In the genomic region with DNA sequence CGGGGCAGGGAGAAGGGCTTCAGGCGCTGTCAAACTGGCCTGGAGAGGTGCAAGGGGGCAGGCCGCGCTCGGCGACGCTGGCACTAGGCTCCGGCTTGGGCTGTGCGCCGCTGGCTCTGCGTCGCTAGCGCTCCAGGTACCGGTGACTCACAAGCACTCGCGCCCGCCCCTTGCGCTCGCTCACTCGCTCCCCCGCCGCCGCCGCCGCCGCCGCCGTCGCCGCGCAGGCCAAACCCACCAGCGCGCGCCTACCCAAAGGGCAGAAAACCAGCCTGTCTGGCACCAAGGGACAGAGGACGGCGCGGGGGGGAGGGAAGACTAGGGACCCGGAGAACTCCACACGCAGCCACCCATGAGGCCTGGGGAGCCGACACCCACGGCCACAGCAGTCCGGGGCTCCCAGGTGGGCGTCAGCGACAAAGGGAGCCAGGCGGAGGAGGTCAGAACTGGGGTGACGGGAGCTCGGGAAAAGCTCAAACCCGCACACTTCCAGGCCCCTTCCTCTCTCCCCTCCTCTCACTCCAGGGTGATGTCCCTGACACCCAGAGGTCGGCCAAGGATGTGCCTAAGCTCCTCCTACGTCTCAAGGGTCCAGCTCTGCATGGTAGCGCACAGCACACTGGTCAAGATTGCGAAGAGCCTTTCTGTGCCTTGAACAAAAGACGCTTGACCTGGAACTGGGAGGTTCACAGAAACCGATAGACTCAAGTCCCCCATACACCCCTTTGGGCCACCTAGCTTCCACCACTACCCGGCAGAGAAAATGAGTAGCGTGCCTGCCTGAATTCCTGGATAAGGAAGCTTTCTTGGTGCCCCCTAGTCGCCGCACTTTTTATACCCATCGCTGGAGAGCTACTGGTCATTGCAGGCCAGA, we compare ENCODE assay signal across 8 mouse cellular contexts. TPM values are rescaled to one million over a fixed set of nuclear protein-coding genes. Genes with fewer than 3 reads are reported as not detected.
DNase-seq lines count a peak whose midpoint lies in the region; ATAC-seq and TF ChIP-seq lines count a peak whose summit lies in the region.

Gene Nebl (minus strand): TSS at position 508 of the 874 bp plus-strand sequence.

- no peaks in the 10 kb centered on the region for H3K4me1 ChIP-seq in bone marrow macrophage, adult 2 months (ENCODE audit: control insufficient read depth, insufficient read depth, low read length)
- peaks cover 10% of the 10 kb centered on the region; the same call in 1 of the 2 replicates for H3K4me1 ChIP-seq in forebrain, embryonic 11.5 days (replicated peaks; ENCODE audit: control insufficient read depth, insufficient read depth, low read length)

- no peak for TF ChIP-seq POLR2A in bone marrow macrophage, adult 2 months (IDR thresholded peaks at IDR 0.05; ENCODE audit: borderline replicate concordance, low read depth, low read length)

- H3K27ac ChIP-seq in bone marrow macrophage, adult 2 months (ENCODE audit: insufficient read depth, low read depth, low read length), result no peak within 1 kb of the TSS
- no peak within 1 kb of the TSS for H3K27ac ChIP-seq in forebrain, embryonic 11.5 days (ENCODE audit: low read depth, low read length)

- peak within 1 kb of the TSS; percentile 70 for H3K9ac ChIP-seq in forebrain, embryonic 11.5 days (ENCODE audit: low read length)

- peak; percentile 85 for ATAC-seq in forebrain, embryonic 11.5 days (replicated peaks; ENCODE audit: low FRiP score)

- peaks cover 11% of the 10 kb centered on the region for H3K27me3 ChIP-seq in forebrain, embryonic 11.5 days (ENCODE audit: control insufficient read depth, insufficient read depth, low read length)

- H3K9me3 ChIP-seq in forebrain, embryonic 11.5 days (ENCODE audit: control insufficient read depth, low read length), result no peaks in the 10 kb centered on the region

- WGBS in forebrain, embryonic 11.5 days, result under 1% methylated on average over 57 of the region's 59 CpGs

- DNase-seq in ES-CJ7 (ENCODE audit: low read depth, low spot score), result peak; percentile 55
- DNase-seq in forebrain, embryonic 11.5 days (ENCODE audit: low spot score), result peak; percentile 86
- DNase-seq in heart, postnatal 4 days, result peak; percentile 53
- peak; percentile 54 for DNase-seq in left cerebral cortex, adult 11 months (ENCODE audit: low spot score)
- peak; percentile 74 for DNase-seq in lung, postnatal 36 days
- peak; percentile 82 for DNase-seq in right cerebral cortex, adult 18-20 months
- DNase-seq in spleen, postnatal 4 days (ENCODE audit: low spot score in 2 of 2), result no peak

- H3K4me3 ChIP-seq in bone marrow macrophage, adult 2 months (ENCODE audit: insufficient read depth, low read length), result peak within 1 kb of the TSS; percentile 19
- peak within 1 kb of the TSS; percentile 57 for H3K4me3 ChIP-seq in forebrain, embryonic 11.5 days (ENCODE audit: low read depth, low read length)

- H3K36me3 ChIP-seq in forebrain, embryonic 11.5 days (ENCODE audit: control insufficient read depth, insufficient read depth, low read length), result no peaks in the 10 kb centered on the region

- no peak for TF ChIP-seq CTCF in bone marrow macrophage, adult 2 months (IDR thresholded peaks at IDR 0.05; ENCODE audit: low read depth, low read length)

- H3K4me2 ChIP-seq in forebrain, embryonic 11.5 days (ENCODE audit: low read depth, low read length, severe bottlenecking), result peak within 1 kb of the TSS; percentile 97

RNA-seq across cellular contexts. Expression of gene Nebl, which starts in this region (rescaled TPM):
- 0.67 TPM in 1 of 2 replicates, not detected in the other for polyA plus RNA-seq in bone marrow macrophage, adult 2 months (2012; ENCODE audit: insufficient read depth, insufficient read length, missing spikeins)
- 4.6 and 5.3 TPM in 2 replicates for polyA plus RNA-seq in forebrain, embryonic 11.5 days (2014; fragmentation: Nextera tagmentation; extraction: Ambion mirVana)
- total RNA-seq in heart, postnatal 4 days (2021), result 100 to 1,000 TPM; 507 to 513 TPM

Comparison
In these comparisons a context has a peak if more than half of its experiments do, and no peak if none do; other contexts are left out.
1. DNase-seq: peak in ES-CJ7 (single experiment), forebrain, embryonic 11.5 days (single experiment), heart, postnatal 4 days (single experiment), left cerebral cortex, adult 11 months (single experiment), lung, postnatal 36 days (single experiment) and right cerebral cortex, adult 18-20 months (single experiment); none in spleen, postnatal 4 days (0 of 2).